Mouse (Mus musculus): ENCODE results near the gene Fxyd6. TPM values are rescaled to one million over a fixed set of nuclear protein-coding genes. Genes with fewer than 3 reads are reported as not detected.

Fxyd6 gene
- total RNA-seq, 2 experiments from 2014 or later = 36.6 to 44.5 TPM

DNA sequence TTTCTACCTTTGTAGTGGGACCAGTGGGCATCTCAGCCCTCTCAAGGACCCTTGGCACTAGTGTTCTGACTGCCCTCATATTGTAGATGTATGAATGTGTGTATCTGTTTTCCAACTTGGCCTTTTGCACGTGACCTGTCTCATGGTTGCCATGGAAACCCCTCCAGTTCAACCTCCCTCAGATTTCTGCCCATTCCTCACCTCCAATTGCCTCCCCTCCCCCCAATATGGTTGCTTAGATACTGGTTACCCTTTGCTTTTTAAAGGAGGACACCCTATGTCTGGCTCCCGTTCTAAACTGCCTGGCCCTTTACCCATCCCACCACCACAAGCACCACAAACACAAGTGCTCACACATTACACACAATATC is 1.3 kb downstream of the Fxyd6 start:
- intact Hi-C loops (cut with DNase I; ENCODE audit: low total_unique reads) = no loop called here
- DNase-seq = no peak

DNA sequence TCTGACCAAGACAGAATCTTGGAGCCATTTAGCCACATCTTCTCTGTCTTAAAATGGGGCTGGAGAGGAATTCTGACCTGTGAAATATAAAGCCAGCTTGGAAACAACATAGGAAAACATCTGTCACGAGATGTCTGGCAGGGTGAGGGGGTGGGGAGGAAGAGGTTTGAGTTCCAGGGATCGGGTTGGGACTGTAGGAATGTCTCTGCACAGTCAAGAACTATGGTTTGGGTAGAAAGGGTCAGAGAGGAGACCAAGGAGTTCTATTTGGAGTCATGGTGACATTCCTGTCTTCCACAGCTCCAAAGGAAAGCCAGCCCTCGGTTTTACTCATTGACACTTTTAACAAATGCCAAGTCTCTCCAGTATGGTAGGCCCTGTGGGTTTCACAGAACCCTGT is 3.9 kb downstream of the Fxyd6 start:
- intact Hi-C loops (cut with DNase I; ENCODE audit: low total_unique reads) = no loop called here
- DNase-seq = no peak

DNA sequence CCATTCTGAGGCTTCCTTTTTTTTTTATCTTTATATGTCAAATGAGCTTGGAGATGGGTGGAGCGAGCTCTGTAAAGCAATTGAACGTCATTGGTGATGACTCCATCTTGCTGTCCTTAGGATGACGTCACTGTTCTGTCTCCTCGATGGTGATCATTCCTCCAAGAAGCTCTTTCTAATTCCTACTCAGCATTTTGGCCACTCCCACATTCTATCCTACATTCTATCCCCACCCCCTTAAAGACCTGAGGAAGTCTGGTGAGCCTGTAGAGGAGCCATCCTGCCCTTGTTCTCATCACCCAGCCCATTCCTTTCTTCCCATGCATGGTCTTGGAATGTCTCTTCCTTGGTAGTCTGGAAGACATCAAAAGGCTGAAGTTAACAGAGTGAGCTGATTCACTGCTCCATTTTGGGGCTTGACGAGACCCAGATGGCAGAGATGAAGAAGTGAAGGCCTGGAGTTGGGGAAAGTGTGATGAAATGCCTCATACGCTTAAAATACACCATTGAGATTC is 5.1 kb downstream of the Fxyd6 start:
- intact Hi-C loops (cut with DNase I; ENCODE audit: low total_unique reads) = no loop called here

DNA sequence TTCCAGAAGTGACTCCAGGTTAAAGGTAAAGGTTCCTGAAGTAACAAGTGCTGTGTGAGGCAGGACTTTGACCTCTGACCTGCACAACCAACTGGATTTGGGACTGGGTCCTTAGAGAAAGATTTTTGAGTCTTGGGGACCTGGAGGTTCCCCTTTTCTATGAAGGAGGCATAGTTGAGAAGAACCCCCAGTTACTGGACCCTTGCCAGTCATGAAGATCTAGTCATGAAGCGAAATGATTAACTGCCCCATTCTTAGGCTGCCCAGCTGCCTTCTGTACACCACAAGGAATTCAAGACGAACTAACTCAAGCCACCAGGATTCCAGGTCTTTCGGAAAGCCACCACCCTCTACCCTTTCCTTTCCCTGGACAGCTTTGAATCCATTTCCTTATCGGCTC is 6.4 kb downstream of the Fxyd6 start:
- no peak for DNase-seq
- intact Hi-C loops (cut with DNase I; ENCODE audit: low total_unique reads) = no loop called here

More for the DNA sequence above, 5.1 kb downstream of the Fxyd6 start:
- no peak for DNase-seq

DNA sequence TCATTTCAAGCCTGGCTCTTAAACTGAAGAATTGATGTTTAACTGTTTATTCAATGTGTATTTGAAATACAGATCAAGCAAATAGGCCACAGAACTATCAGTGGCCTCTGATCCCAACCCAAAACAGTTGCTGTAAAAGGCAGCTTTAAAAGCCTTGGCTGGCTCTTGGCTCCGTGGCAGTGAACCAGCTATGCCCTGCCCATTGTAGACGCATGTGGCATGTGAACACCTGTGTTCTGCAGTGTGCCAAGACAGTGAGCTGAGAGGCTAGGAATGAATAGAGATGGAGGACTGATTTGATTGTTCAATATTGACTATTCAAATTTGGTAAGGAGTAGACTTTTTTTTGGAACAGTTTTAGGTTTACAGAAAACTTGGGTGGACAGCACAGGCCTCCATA is 6.9 kb downstream of the Fxyd6 start:
- intact Hi-C loops (cut with DNase I; ENCODE audit: low total_unique reads) = no loop called here
- DNase-seq = no peak

DNA sequence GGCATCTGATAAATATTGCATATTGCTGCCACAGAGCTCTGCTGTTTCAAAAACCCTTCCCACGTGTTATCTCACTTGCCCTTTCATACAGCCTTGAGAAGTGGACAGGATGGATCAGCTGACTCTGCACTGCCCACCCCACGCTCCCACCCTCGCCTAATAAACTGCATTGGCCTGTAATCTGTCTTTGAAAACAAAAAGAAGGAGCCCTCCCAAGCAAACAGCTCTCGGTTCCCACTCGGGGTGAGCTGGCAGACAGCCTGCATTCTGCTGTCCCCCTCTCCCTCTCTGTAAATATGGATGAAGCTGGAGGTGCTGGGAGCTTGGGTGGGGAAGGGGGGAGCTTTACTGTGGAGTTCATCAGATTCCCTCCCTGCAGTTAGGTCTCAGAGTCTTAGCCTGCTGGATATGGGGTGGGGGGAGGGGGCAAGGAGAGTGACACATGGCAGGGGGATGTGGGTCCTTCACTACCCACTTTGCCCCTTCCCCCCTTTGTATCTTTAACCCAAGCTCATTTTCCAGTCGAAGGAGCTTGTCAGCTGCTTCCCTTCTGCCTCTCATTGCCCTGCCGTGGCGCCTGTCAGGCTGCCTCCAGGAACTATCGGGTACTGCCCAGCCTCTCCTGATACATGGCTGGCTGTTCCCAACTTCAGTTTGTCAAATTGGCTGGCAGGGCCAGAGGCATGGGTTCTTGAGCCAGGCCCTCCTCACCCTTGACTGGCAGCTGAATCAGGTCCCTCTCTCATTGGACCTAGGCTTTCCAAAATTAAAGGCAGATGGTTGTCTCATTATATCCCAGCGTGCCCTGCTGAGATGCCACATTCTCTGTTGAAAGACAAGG is 10.6 kb downstream of the Fxyd6 start:
- no peak for DNase-seq
- intact Hi-C loops (cut with DNase I; ENCODE audit: low total_unique reads) = no loop called here

GRCm38 (mm10) chr9:45382336-45382735 is 12.4 kb downstream of the Fxyd6 start:
- no peak for DNase-seq
- intact Hi-C loops (cut with DNase I; ENCODE audit: low total_unique reads) = no loop called here

- intact Hi-C loops (cut with DNase I; ENCODE audit: low total_unique reads) = no loop called here
Measured at GRCm38 (mm10) chr9:45382834-45383233, 12.8 kb downstream of the Fxyd6 start.

GRCm38 (mm10) chr9:45383883-45384282 is 13.9 kb downstream of the Fxyd6 start:
- intact Hi-C loops (cut with DNase I; ENCODE audit: low total_unique reads) = no loop called here

More at GRCm38 (mm10) chr9:45382834-45383233, 12.8 kb downstream of the Fxyd6 start:
- no peak for DNase-seq

GRCm38 (mm10) chr9:45386698-45387097 is 16.7 kb downstream of the Fxyd6 start:
- intact Hi-C loops (cut with DNase I; ENCODE audit: low total_unique reads) = loop anchor here (2.0 kb wide), 1 partner anchor 38 kb away; no protein-coding TSS in a partner anchor
- DNase-seq = no peak

More at GRCm38 (mm10) chr9:45383883-45384282, 13.9 kb downstream of the Fxyd6 start:
- no peak for DNase-seq

- DNase-seq = peak; percentile 82
- intact Hi-C loops (cut with DNase I; ENCODE audit: low total_unique reads) = loop anchor here (2.0 kb wide), 1 partner anchor 88 kb away; no protein-coding TSS in a partner anchor
Measured at GRCm38 (mm10) chr9:45388385-45388994, 18.5 kb downstream of the Fxyd6 start.

DNA sequence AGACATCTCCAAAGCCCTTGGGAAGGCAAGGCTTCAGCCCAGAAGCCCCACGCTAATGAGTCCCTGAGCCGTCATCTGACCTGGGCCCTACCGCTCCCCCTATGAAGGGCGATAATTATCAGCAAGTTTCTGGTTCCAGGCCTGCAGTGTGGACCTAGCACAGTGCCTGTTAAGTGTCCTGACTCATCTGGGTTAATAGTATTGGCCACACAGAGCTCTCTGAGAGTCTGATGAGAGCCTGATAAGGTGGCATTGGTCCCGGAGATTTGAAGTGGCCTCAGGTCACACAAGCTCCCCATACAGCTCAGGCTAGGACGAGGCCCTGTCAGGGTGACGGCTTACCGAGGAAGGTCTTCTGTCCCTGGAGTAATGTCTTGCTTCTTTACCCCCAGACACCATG is 19.6 kb downstream of the Fxyd6 start:
- no peak for DNase-seq
- intact Hi-C loops (cut with DNase I; ENCODE audit: low total_unique reads) = loop anchor here (2.0 kb wide), 1 partner anchor 89 kb away; no protein-coding TSS in a partner anchor

GRCm38 (mm10) chr9:45391299-45391698 is 21.3 kb downstream of the Fxyd6 start:
- DNase-seq = no peak
- intact Hi-C loops (cut with DNase I; ENCODE audit: low total_unique reads) = no loop called here

DNA sequence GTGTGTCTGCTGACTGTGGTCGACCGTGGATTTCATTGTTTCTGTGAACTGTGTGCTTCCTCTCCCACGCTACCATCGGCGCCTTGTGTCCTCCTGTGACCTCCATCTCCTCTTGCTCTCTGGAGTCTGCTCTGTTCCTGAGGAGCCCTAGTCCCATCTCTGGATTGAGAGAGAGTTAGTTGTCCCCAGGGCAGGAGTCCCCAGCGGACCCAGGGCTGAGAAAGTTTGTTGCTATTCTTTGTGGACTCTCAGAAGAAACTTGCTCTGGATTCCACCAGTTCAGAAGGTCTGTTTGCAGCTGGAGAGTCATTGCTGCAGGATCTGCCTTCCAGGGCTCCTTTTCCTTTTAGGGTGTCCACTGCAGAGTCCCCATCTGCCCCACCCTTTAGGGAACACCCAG is 25.2 kb downstream of the Fxyd6 start:
- no peak for DNase-seq
- intact Hi-C loops (cut with DNase I; ENCODE audit: low total_unique reads) = no loop called here

- no peak for DNase-seq
- intact Hi-C loops (cut with DNase I; ENCODE audit: low total_unique reads) = no loop called here
Measured at GRCm38 (mm10) chr9:45395796-45396195, 25.8 kb downstream of the Fxyd6 start.

GRCm38 (mm10) chr9:45398336-45398735 is 28.4 kb downstream of the Fxyd6 start:
- peak; percentile 26 for DNase-seq
- intact Hi-C loops (cut with DNase I; ENCODE audit: low total_unique reads) = no loop called here

- intact Hi-C loops (cut with DNase I; ENCODE audit: low total_unique reads) = no loop called here
- no peak for DNase-seq
Measured at GRCm38 (mm10) chr9:45399434-45399833, 29.4 kb downstream of the Fxyd6 start, which contains the start of gene Fxyd2. TSS of gene Fxyd2 (plus strand) at chr9:45399669.

DNA sequence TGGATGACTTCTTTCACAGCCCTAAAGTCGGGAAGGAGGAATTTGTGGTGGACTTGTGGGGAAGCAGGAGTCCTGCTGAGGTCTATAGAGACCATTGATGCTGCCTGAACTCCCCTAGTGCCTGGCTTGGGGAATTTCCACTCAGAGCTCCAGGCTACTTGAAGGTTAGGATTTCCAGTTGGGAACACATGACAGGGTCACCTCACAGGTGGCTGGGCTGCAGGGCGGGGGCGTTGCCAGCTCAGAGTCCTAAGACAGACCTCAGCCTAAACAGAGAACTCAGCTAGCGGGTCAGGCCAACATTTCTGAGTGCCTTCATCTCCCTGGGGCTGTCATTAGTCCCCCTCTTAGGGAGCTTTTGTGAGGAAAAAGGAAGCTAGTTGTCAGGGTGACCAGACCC is 31.9 kb downstream of the Fxyd6 start:
- no peak for DNase-seq
- intact Hi-C loops (cut with DNase I; ENCODE audit: low total_unique reads) = no loop called here

GRCm38 (mm10) chr9:45402957-45403356 is 33.0 kb downstream of the Fxyd6 start:
- no peak for DNase-seq
- intact Hi-C loops (cut with DNase I; ENCODE audit: low total_unique reads) = no loop called here

GRCm38 (mm10) chr9:45405694-45406093 is 35.7 kb downstream of the Fxyd6 start:
- no peak for DNase-seq
- intact Hi-C loops (cut with DNase I; ENCODE audit: low total_unique reads) = no loop called here

DNA sequence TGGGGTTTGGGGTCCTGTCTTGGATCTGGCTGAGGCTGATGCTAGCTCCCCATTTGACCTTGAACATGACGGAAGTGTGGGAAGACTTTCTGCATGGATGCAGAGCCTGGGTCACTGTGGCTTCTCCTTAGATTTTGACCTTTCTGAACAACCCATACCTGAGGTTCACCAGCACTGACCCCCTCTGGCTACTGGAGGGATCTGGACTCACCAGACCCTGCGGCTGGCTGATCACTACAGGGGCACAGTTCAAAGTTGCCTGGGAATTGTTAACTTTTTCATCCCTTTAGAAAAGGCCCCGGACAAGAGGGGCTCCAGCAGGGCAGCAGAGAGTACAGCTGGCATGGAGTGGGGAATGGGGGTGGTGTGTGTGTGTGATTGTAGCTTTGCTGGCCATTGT is 36.8 kb downstream of the Fxyd6 start:
- intact Hi-C loops (cut with DNase I; ENCODE audit: low total_unique reads) = no loop called here

More for the DNA sequence above, 36.8 kb downstream of the Fxyd6 start:
- DNase-seq = no peak

Data from gastrocnemius, postnatal 14 days (tissue).